Mouse (Mus musculus): Measurements from ENCODE around the gene Tmem138.
"Not testable (repeated sequence)": the region's sequence is repeated elsewhere in the genome, so short reads cannot be mapped to it uniquely, and the experiment has no call there.

Gene Tmem138

GRCm38 (mm10) chr19:10569627-10570026 is 7.5 kb downstream of the Tmem138 start:
- no peak for DNase-seq (ENCODE audit: low spot score in 2 of 2)

GRCm38 (mm10) chr19:10565217-10565616 is 11.9 kb downstream of the Tmem138 start:
- DNase-seq (ENCODE audit: low spot score in 2 of 2) = no peak

DNA sequence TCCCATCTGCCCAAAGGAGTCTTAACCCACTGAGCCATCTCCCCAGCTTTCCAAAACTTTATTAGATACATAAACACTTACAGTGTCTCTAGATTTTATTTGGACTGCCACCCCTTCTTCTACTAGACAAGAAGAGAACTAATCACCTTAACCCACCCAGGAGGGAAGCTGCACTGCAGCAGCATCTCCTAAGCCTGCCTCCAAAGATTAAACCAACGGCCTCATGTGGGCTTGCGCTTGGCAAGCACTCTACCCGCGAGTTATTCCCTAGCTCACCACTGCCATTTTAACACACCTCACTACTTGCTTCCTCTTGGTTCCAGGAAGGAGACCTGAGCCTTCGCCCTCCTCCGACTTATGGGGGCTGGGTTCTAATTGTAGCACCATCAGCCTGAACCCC is 12.9 kb downstream of the Tmem138 start:
- no peak for DNase-seq (ENCODE audit: low spot score in 2 of 2)

DNA sequence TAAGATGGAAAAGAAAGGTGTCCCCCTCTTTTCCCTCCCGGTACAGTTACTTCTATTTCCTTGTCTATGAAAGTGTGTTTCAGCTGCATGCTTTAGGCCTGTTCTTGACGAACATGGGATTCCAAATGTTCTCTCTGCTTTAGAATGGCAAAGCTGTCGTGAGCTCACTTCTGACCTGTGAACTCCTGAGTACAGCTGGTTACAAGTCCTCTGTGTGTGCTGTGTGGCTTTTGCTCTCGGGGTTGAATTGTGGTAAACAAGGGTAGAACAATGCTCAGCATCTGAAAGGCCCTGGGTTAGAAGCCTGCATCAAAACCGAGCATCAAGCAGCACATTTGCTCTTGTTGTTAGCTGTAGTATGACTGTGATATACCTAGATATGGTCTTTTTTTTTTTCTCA is 14.8 kb downstream of the Tmem138 start:
- no peak for DNase-seq (ENCODE audit: low spot score in 2 of 2)

DNA sequence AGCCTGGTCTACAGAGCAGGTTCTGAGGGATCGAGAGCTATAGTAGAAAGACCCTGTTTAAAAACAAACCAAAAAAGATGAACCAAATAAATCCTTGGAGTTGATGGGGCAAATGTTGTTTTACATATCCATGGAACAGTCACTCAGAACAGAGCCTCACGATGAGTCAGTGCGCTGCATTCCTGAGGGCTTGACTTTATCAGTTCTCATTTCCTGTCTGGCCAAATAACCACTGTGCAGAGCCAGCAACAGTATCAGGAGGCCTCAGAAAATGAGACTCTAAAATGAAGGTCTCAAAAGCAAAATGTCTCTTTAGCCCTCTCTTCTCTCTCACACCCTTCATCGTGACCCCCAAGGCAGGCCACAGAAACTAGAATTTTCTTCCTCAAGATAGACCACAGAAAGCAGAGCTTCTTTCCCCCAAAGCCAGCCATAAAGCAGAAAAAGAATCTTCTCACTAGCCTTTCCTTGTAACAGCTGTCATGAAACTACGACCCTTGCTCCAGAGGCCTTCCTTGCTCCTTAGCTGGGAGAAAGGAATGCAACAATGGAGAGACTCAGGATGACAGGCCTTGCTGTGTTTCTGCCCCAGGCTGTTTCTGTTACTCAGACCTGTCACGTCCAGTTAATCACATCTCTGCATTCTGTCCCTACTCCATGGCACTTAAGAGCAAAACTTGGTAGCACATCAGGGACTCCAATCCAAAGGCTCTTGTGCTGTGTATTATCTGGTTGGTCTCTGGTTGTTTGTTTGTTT is 15.4 kb downstream of the Tmem138 start:
- DNase-seq (ENCODE audit: low spot score in 2 of 2) = no peak

DNA sequence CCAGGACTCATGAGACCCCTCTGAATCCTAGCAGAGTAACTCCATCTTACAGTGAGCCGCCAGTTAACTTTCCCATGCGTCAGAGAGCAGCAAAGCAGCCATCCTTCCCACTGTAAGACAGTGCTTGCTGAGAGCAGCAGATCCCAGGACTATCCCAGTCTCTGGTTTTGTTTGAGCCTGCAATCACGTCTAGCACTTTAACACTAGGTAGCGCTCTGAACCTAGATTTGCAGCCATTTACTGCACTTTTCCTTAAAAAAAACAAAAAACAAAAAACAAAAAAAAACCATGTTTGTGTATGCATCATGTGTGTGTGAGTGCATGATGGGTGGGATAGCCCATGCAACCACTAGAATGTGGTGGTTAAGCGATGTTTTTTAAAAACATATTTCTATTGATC is 17.1 kb downstream of the Tmem138 start:
- DNase-seq (ENCODE audit: low spot score in 2 of 2) = no peak

DNA sequence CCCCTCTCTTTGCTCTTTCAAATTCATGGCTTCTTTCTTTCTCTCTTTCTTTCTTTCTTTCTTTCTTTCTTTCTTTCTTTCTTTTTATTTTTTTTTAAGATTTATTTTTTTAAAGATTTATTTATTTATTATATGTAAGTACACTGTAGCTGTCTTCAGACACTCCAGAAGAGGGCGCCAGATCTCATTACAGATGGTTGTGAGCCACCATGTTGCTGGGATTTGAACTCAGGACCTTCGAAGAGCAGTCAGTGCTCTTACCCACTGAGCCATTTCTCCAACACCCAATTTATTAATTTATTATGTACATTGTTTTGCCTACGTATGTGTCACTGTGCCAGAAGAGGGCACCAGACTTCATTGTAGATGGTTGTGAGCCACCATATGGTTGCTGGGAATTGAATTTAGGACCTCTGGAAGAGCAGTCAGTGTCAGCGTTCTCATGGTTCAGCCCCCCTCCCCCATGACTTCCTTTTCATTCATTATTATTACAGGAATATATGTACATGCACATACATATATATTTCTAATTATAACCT is 19.3 kb downstream of the Tmem138 start:
- not testable (repeated sequence) for DNase-seq (ENCODE audit: low spot score in 2 of 2)

GRCm38 (mm10) chr19:10557430-10557829 is 19.7 kb downstream of the Tmem138 start:
- no peak for DNase-seq (ENCODE audit: low spot score in 2 of 2)

DNA sequence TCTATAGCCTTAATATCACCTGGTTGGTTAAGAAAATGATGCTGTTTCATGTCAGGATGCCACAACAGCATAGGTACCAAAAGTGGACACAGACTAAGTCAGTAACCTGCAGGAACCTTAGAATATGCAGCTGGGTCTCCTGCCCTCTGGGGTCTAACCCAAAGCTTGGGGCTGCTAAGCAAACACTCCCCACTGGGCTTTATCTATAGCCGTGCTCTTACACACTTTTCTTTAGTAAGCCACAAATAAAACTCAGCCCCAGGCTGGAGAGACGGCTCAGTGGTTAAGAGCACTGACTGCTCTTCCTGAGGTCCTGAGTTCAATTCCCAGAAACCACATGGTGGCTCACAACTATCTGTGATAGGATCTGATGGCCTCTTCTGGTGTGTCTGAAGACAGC is 20.2 kb downstream of the Tmem138 start:
- DNase-seq (ENCODE audit: low spot score in 2 of 2) = no peak

- peak; percentile 81 to 82 for DNase-seq (ENCODE audit: low spot score in 2 of 2)
Observed at GRCm38 (mm10) chr19:10555624-10556510, 21.3 kb downstream of the Tmem138 start, which contains the start of gene Tmem216. TSS of gene Tmem216 (minus strand) at chr19:10556238.

GRCm38 (mm10) chr19:10539454-10539853 is 37.7 kb downstream of the Tmem138 start:
- no peak for DNase-seq (ENCODE audit: low spot score in 2 of 2)

- DNase-seq (ENCODE audit: low spot score in 2 of 2) = no peak
Observed at GRCm38 (mm10) chr19:10530082-10530481, 47.1 kb downstream of the Tmem138 start.

DNA sequence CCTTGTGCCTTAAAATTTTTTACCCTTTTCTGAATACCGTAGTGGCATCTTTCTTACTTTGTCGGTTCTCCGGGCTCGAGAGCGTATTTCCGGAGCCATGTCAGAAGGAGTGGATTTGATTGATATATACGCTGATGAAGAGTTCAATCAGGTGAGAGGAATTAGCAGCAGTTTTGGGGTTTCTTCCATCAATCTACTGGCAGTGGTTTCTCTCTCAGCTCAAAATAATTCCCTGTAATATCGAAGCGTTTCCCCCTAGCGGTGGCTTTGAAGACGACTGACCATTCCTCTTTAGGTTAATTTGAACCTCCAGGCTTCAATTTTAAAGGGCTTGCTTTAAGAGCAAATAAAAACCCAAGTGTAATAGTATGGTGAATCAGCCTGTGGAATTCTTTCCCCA is 51.3 kb downstream of the Tmem138 start, which contains the start of gene Sdhaf2:
TSS of gene Sdhaf2 (minus strand) at position 233 of the 400 bp plus-strand sequence.
- no peak for DNase-seq (ENCODE audit: low spot score in 2 of 2)

GRCm38 (mm10) chr19:10525106-10525901 is 51.9 kb downstream of the Tmem138 start, which contains the start of gene Cpsf7:
TSS of gene Cpsf7 (plus strand) at chr19:10525266.
- peak; percentile 88 to 91 for DNase-seq (ENCODE audit: low spot score in 2 of 2)

DNA sequence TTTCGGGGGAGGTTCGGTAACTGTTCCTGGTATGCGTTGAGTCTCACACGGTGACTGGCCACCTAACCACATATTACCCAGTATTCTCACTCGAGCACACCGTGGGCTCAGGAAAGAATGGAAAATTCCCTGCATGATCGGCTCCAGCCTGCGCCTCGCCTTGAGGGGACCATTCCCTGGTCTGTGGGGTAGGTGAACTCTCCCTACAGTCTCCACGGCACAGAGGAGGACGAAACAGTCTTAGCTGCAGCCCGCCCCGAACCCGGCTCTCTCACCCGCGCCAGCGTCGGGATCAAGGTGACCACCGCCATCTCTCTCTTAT is 52.4 kb downstream of the Tmem138 start:
- DNase-seq (ENCODE audit: low spot score in 2 of 2) = no peak

DNA sequence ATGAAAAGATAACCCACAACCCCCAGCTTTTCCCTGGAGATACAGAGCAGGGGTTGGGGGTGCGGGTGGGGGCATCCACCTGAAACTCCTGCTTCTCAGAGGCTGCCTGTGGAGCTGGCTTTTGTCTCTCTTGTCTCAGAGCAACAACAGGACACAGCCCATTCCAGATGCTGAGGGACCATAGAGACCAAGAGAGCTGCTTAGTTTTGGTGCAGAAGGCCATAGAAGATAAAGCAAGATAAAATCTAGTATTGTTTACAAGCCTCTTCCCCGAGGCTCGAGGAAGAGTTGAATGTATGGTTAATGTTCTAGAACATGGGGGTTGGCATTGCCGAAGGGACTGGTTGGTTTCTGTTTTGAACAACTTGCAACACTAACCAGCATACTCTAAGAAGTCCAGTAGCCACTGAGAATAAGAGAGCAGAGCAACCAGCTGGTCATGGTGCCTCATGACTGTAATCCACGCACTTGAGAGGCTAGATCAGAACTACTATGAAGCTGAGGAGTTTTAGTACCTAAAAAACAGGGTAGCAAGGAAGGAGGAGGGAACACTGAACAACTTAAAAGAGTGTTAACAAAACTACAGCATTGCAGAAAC is 53.6 kb downstream of the Tmem138 start:
- no peak for DNase-seq (ENCODE audit: low spot score in 2 of 2)

DNA sequence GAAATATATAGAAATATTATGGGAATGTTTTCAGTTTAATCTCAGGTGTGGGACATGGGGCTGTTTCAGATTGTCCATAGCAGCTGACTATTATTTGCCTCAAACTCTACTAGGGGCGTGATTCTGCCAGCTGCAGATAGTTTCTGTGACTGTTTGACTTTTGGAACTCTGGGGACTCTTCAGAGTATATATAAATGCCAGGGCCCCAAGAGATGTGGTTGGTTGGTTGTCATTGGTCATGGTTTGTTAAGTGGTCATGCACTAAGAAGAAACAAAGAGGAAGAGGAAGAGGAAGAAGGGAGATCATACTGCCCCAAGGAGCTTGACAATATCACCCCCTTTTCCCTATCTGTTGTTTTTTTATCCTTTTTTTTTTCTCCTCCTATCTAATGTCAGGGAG is 55.2 kb downstream of the Tmem138 start:
- no peak for DNase-seq (ENCODE audit: low spot score in 2 of 2)

Measured in right cerebral cortex, postnatal 36 days (tissue).